Mouse (Mus musculus) midbrain, embryonic 15.5 days (tissue): ENCODE data around the gene Srl. TPM values are rescaled to one million over a fixed set of nuclear protein-coding genes. Genes with fewer than 3 reads are reported as not detected.

Experiments
- ATAC-seq: fragments of 200-750 bp; cut with Nextera tagmentation; replicated peaks from 2 replicates; pipeline ENCODE4 v1.8.0; 2017; ENCODE audit warnings: moderate TSS enrichment
- H3K27ac ChIP-seq: fragments of 300-500 bp; sonication (generic); 2 replicates; pipeline ENCODE4 v1.5.1; 2015; ENCODE audit warnings: mild to moderate bottlenecking, inconsistent platforms
- H3K27me3 ChIP-seq: fragments of 300-500 bp; sonication (generic); replicated peaks from 2 replicates; pipeline ENCODE4 v1.6.1; 2015; ENCODE audit warnings: inconsistent platforms
- H3K36me3 ChIP-seq: fragments of 300-500 bp; sonication (generic); replicated peaks from 2 replicates; pipeline ENCODE4 v1.6.1; 2015; ENCODE audit warnings: inconsistent platforms
- H3K4me1 ChIP-seq: fragments of 300-500 bp; sonication (generic); 2 replicates; pipeline ENCODE4 v1.6.1; 2015; ENCODE audit warnings: inconsistent platforms
- H3K4me2 ChIP-seq: fragments of 300-500 bp; sonication (generic); 2 replicates; pipeline ENCODE4 v1.6.1; 2015; ENCODE audit warnings: inconsistent platforms, mild to moderate bottlenecking, moderate library complexity
- H3K4me3 ChIP-seq: fragments of 300-500 bp; sonication (generic); 2 replicates; pipeline ENCODE4 v1.5.1; 2015; ENCODE audit warnings: mild to moderate bottlenecking, inconsistent platforms
- H3K9ac ChIP-seq: fragments of 300-500 bp; sonication (generic); 2 replicates; pipeline ENCODE4 v1.6.1; 2015; ENCODE audit warnings: mild to moderate bottlenecking, inconsistent platforms
- H3K9me3 ChIP-seq: fragments of 300-500 bp; sonication (generic); 2 replicates; pipeline ENCODE4 v1.6.1; 2016; ENCODE audit warnings: inconsistent platforms
- WGBS: fragments of 180-500 bp; shearing (Covaris S2); methylation state at CpG from one replicate; pipeline ENCODE4 v1.1.7; 2015; ENCODE audit warnings: mixed read lengths; 5-methylcytosine and 5-hydroxymethylcytosine counted together
- polyA plus RNA-seq: library from polyadenylated mRNA; unstranded; fragments of >200 nt; fragmentation: Nextera tagmentation; extraction: Ambion mirVana; gene quantifications from 2 replicates; pipeline ENCODE4 v1.2.1, GENCODE M21; 2015

Gene Srl
- polyA plus RNA-seq, 1 experiment from 2014 or later = 25.4 TPM

- Histone ChIP-seq H3K27me3 (no peaks in the 10 kb centered on the region), H3K4me2 (no peak overlapping the region), H3K9ac (no peak overlapping the region), H3K4me1 (no peaks in the 10 kb centered on the region), H3K4me3 (no peak overlapping the region), H3K36me3 (no peaks in the 10 kb centered on the region), H3K27ac (no peak overlapping the region), H3K9me3 (no peaks in the 10 kb centered on the region)
- WGBS = 19% methylated on average over 4 of the region's 4 CpGs
- ATAC-seq = 0 out of 2 replicates have a peak, but pooled peaks have one; percentile 20
Observed at GRCm38 (mm10) chr16:4567912-4568311, 26.3 kb upstream of the Srl start.

DNA sequence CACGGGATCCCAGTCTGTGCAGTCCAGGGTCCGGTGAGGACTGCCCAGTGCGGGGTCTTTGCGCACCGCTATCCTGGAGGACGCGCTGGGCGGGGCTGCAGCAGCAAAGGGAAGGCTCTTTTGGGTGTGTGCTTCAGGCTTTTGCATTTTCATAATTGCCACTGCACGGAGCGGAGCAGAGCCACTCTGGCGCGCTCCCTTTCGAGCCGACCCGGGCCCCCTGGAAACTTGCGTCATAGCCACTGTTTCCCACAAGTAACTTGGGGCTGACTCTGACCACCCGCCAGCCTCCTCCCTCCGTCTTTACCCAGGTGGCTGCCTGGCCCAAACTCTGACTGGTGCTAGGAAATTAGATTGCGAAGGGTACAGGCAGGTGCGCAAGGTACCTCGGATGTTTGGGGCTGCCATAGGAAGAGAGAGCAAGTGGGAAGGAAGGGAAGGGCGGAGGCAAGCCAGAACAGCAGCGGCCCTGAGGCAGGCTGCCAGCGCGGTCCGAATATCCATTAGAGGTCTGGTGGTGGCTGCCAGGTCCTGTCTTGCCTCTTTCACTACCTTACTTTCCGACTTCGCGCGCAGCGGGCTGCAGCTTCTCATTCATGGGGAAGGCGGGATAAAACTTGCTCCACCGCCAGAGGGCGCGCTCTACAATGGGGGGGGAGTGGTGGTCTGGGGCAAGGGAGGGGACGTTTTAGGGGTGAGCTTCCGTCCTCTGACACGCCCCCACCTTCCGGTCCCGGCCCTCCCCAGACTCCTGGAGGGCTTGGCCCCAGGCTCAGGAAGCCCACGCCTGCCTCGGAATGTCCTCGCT, 18.7 kb upstream of the Srl start:
- Histone ChIP-seq H3K4me3 (peak overlapping the region; percentile 89), H3K9ac (peak overlapping the region; percentile 68), H3K9me3 (no peaks in the 10 kb centered on the region), H3K36me3 (no peaks in the 10 kb centered on the region), H3K27ac (peak overlapping the region; percentile 96), H3K4me2 (peak overlapping the region; percentile 69), H3K4me1 (peaks cover 22% of the 10 kb centered on the region), H3K27me3 (no peaks in the 10 kb centered on the region; the same call in 1 of the 2 replicates)
- under 1% methylated on average over 42 of the region's 43 CpGs for WGBS
- ATAC-seq = peak; percentile 16

DNA sequence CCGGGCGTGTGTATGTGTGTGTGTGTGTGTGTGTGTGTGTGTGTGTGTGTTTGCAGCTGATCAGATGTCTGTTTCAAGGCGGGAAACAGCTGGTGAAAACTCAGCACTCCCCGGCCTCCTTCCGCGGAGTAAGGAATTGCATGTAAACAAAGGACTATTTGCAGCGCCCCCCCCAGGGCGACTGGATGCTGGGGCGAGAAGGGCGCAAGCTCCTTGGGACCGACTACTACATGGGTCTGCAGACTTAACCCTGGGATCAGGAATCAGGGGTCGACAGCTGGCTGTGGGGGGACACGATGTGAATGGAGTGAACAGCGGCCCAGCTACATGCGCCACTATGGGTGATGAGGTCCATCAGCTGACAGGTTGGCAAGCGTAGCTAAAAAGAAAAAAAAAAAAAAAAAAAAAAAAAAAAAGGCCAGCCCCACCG, 18.1 kb upstream of the Srl start, which contains the start of gene Tfap4:
Gene Tfap4 (minus strand): TSS at position 140 of the 430 bp plus-strand sequence.
- Histone ChIP-seq H3K4me3 (peak within 1 kb of the TSS; percentile 89), H3K27ac (peak within 1 kb of the TSS; percentile 96), H3K36me3 (no peaks in the 10 kb centered on the region), H3K4me2 (peak within 1 kb of the TSS; percentile 69), H3K9ac (peak within 1 kb of the TSS; percentile 68), H3K4me1 (peaks cover 22% of the 10 kb centered on the region), H3K9me3 (no peaks in the 10 kb centered on the region), H3K27me3 (no peaks in the 10 kb centered on the region; the same call in 1 of the 2 replicates)
- WGBS = 0% methylated on average over 15 of the region's 17 CpGs
- peak; percentile 32 for ATAC-seq

DNA sequence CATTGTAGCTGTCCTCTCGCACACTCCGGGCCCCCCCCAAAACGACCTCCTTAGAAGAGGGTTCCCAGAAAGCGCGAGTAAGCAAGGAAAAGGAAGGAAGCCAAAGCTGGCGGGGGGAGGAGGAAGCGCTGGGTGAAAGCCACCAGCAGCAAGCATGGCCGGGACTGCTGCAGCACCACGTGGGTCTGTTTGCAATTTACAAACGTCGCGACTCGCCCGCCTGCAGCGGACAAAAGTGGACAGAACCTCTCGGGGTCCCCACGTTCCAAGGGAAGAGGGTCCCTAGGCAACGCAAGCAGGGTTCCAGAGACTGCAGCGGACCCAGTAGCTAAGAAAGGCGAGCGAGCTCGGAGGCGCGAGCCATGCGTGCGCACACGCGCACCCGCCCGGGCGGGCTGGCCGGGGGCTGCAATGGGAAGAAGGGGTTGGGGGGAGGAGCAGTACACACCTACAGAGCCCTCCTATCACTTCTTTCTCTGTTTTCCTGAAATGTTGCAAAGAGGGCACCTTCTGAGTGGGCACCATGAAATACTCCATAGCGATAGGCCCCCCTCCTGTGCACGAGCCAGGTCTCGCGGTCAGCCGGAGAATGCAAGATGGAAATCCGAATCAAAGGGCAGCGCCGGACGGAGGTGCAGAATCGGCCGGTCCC, 17.5 kb upstream of the Srl start:
- Histone ChIP-seq H3K9ac (peak overlapping the region; percentile 68), H3K9me3 (no peaks in the 10 kb centered on the region), H3K4me2 (peak overlapping the region; percentile 69), H3K36me3 (no peaks in the 10 kb centered on the region), H3K27ac (peak overlapping the region; percentile 96), H3K4me1 (peaks cover 22% of the 10 kb centered on the region), H3K27me3 (no peaks in the 10 kb centered on the region; the same call in 1 of the 2 replicates), H3K4me3 (peak overlapping the region; percentile 89)
- WGBS = under 1% methylated on average over 43 of the region's 43 CpGs
- peak; percentile 64 for ATAC-seq

GRCm38 (mm10) chr16:4558384-4558979, 16.9 kb upstream of the Srl start:
- Histone ChIP-seq H3K36me3 (no peaks in the 10 kb centered on the region), H3K27me3 (no peaks in the 10 kb centered on the region; the same call in 1 of the 2 replicates), H3K4me2 (peak overlapping the region; percentile 69), H3K9me3 (no peaks in the 10 kb centered on the region), H3K9ac (peak overlapping the region; percentile 68), H3K4me1 (peaks cover 22% of the 10 kb centered on the region), H3K27ac (peak overlapping the region; percentile 96), H3K4me3 (peak overlapping the region; percentile 89)
- ATAC-seq = peak; percentile 95
- WGBS = under 1% methylated on average over 37 of the region's 38 CpGs

- Histone ChIP-seq H3K27ac (peak overlapping the region; percentile 96), H3K4me3 (peak overlapping the region; percentile 89), H3K27me3 (no peaks in the 10 kb centered on the region; the same call in 1 of the 2 replicates), H3K9ac (peak overlapping the region; percentile 68), H3K4me1 (peaks cover 22% of the 10 kb centered on the region), H3K9me3 (no peaks in the 10 kb centered on the region), H3K36me3 (no peaks in the 10 kb centered on the region), H3K4me2 (peak overlapping the region; percentile 69)
- ATAC-seq = peak; percentile 65
- WGBS = under 1% methylated on average over 19 of the region's 19 CpGs
Observed at GRCm38 (mm10) chr16:4557949-4558348, 16.3 kb upstream of the Srl start.

- H3K4me3 ChIP-seq = peak overlapping the region; percentile 89
- no peak for ATAC-seq
- H3K4me1 ChIP-seq = peaks cover 22% of the 10 kb centered on the region
- no peaks in the 10 kb centered on the region for H3K9me3 ChIP-seq
- no peaks in the 10 kb centered on the region for H3K36me3 ChIP-seq
- H3K27me3 ChIP-seq = no peaks in the 10 kb centered on the region; the same call in 1 of the 2 replicates
- 100% methylated on average over 1 of the region's 1 CpGs for WGBS
- H3K4me2 ChIP-seq = peak overlapping the region; percentile 69
- peak overlapping the region; percentile 68; the same call in 1 of the 2 replicates for H3K9ac ChIP-seq
- peak overlapping the region; percentile 96 for H3K27ac ChIP-seq
Observed at GRCm38 (mm10) chr16:4557085-4557484, 15.5 kb upstream of the Srl start.

DNA sequence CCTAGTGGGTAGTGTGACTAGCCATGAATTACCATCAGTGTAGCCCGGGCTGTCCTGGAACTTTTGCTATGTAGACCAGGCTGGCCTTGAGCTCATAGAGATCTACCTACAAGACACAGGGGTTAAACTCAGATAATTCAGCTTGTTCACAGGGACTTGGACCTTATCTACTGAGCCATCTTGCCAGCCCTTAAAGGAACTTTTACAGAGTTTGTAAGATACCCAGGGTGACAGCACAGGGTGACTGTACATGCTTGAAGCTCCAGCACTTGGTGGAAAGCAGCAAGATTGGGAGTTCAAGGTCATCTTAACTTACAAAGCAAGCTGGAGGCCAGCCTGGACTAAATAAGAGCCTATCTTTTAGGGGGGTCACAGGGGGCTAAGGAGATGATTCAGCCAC, 13.9 kb upstream of the Srl start:
- H3K36me3 ChIP-seq = peaks cover 3% of the 10 kb centered on the region; the same call in 1 of the 2 replicates
- no peaks in the 10 kb centered on the region for H3K9me3 ChIP-seq
- H3K4me2 ChIP-seq = no peak overlapping the region
- H3K4me3 ChIP-seq = no peak overlapping the region
- H3K27ac ChIP-seq = no peak overlapping the region
- ATAC-seq = no peak
- no peaks in the 10 kb centered on the region for H3K27me3 ChIP-seq
- WGBS = 93% methylated on average over 1 of the region's 1 CpGs
- peaks cover 20% of the 10 kb centered on the region for H3K4me1 ChIP-seq
- no peak overlapping the region for H3K9ac ChIP-seq

- Histone ChIP-seq H3K36me3 (peaks cover 14% of the 10 kb centered on the region), H3K9me3 (no peaks in the 10 kb centered on the region), H3K4me2 (no peak overlapping the region), H3K27me3 (no peaks in the 10 kb centered on the region), H3K9ac (no peak overlapping the region), H3K4me1 (peaks cover 16% of the 10 kb centered on the region), H3K27ac (no peak overlapping the region), H3K4me3 (no peak overlapping the region)
- no peak for ATAC-seq
- WGBS = 68% methylated on average over 6 of the region's 6 CpGs
Observed at GRCm38 (mm10) chr16:4552829-4553550, 11.4 kb upstream of the Srl start.

DNA sequence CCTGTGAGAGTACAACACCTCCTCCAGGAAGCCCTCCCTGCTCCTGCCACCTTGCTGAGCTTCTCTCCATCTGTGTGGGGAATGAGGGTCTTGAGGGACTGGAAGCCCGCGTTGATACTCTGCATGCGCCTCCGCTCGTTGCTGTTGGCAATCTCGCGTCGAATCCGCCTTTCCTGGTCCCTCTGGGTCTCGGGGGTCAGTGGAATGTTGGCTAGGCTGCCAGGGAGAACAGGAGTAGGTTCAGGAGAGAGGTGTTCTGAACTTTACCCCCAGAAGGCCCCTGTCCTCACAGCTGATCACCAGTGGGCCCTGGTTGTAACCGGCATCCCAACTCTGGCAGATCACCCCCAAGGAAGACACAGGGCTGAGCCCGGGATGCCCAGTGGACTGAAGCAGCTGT, 10.3 kb upstream of the Srl start:
- Histone ChIP-seq H3K36me3 (peaks cover 14% of the 10 kb centered on the region), H3K27me3 (no peaks in the 10 kb centered on the region)

GRCm38 (mm10) chr16:4551056-4551455, 9.4 kb upstream of the Srl start:
- Histone ChIP-seq H3K9me3 (no peaks in the 10 kb centered on the region), H3K4me2 (no peak overlapping the region), H3K27me3 (no peaks in the 10 kb centered on the region), H3K4me1 (no peaks in the 10 kb centered on the region; the same call in 1 of the 2 replicates), H3K4me3 (no peak overlapping the region), H3K36me3 (peaks cover 14% of the 10 kb centered on the region), H3K27ac (no peak overlapping the region), H3K9ac (no peak overlapping the region)
- 31% methylated on average over 13 of the region's 13 CpGs for WGBS
- ATAC-seq = peak; percentile 73

More for the DNA sequence above, 10.3 kb upstream of the Srl start:
- 97% methylated on average over 12 of the region's 12 CpGs for WGBS
- Histone ChIP-seq H3K4me1 (peaks cover 5% of the 10 kb centered on the region), H3K9ac (no peak overlapping the region), H3K4me2 (no peak overlapping the region), H3K9me3 (no peaks in the 10 kb centered on the region), H3K27ac (no peak overlapping the region), H3K4me3 (no peak overlapping the region)
- no peak for ATAC-seq
